Mouse (Mus musculus) liver, embryonic 16.5 days (tissue): ENCODE data around the gene Mxd4. TPM values are rescaled to one million over a fixed set of nuclear protein-coding genes. Genes with fewer than 3 reads are reported as not detected.

Source experiments
- ATAC-seq: fragments of 200-750 bp; cut with Nextera tagmentation; 2 replicates; pipeline ENCODE4 v1.8.0; 2017; ENCODE audit warnings: low read depth, mild to moderate bottlenecking, moderate number of reproducible peaks, moderate library complexity
- H3K27ac ChIP-seq: fragments of 300-500 bp; sonication (generic); 2 replicates; pipeline ENCODE4 v1.5.1; 2014; ENCODE audit warnings: mild to moderate bottlenecking, low read length
- H3K27me3 ChIP-seq: fragments of 300-500 bp; sonication (generic); 2 replicates; pipeline ENCODE4 v1.6.1; 2014; ENCODE audit warnings: low read depth, low read length, mixed read lengths; ENCODE audit not compliant: control insufficient read depth, insufficient read depth
- H3K36me3 ChIP-seq: fragments of 300-500 bp; sonication (generic); 2 replicates; pipeline ENCODE4 v1.6.1; 2014; ENCODE audit warnings: mild to moderate bottlenecking; ENCODE audit not compliant: control insufficient read depth, insufficient read depth
- H3K4me1 ChIP-seq: fragments of 300-500 bp; sonication (generic); 2 replicates; pipeline ENCODE4 v1.6.1; 2014; ENCODE audit warnings: low read depth, low read length, mixed read lengths; ENCODE audit not compliant: control insufficient read depth
- H3K4me2 ChIP-seq: fragments of 300-500 bp; sonication (generic); 2 replicates; pipeline ENCODE4 v1.6.1; 2014; ENCODE audit warnings: low read depth, low read length, mixed read lengths
- H3K4me3 ChIP-seq: fragments of 300-500 bp; sonication (generic); 2 replicates; pipeline ENCODE4 v1.5.1; 2014; ENCODE audit warnings: low read depth, mild to moderate bottlenecking, low read length
- H3K9ac ChIP-seq: fragments of 300-500 bp; sonication (generic); 2 replicates; pipeline ENCODE4 v1.6.1; 2014; ENCODE audit warnings: low read depth, low read length
- H3K9me3 ChIP-seq: fragments of 300-500 bp; sonication (generic); replicated peaks from 2 replicates; pipeline ENCODE4 v1.6.1; 2016; ENCODE audit warnings: low read length; ENCODE audit not compliant: control insufficient read depth
- WGBS: fragments of 180-500 bp; shearing (Covaris S2); extraction: QIAGEN DNeasy Blood & Tissue Kit; methylation state at CpG from one replicate; pipeline ENCODE4 v1.1.7; 2014; ENCODE audit not compliant: insufficient replicate concordance; 5-methylcytosine and 5-hydroxymethylcytosine counted together
- polyA plus RNA-seq: library from polyadenylated mRNA; unstranded; fragments of >200 nt; fragmentation: Nextera tagmentation; extraction: Ambion mirVana; gene quantifications from 2 replicates; pipeline ENCODE4 v1.2.1, GENCODE M21; 2015

Mxd4 gene
- polyA plus RNA-seq, 1 experiment from 2014 or later: 7.6 TPM

- Histone ChIP-seq H3K9ac (no peak overlapping the region), H3K27me3 (no peaks in the 10 kb centered on the region), H3K4me1 (no peaks in the 10 kb centered on the region), H3K4me2 (no peak overlapping the region), H3K9me3 (no peaks in the 10 kb centered on the region), H3K27ac (no peak overlapping the region), H3K4me3 (no peak overlapping the region), H3K36me3 (no peaks in the 10 kb centered on the region)
- ATAC-seq: no peak
- WGBS: 53% methylated on average over 2 of the region's 2 CpGs
Observed at GRCm38 (mm10) chr5:34205788-34206187, 18.3 kb upstream of the Mxd4 start.

GRCm38 (mm10) chr5:34204911-34205310 lies 17.4 kb upstream of the Mxd4 start:
- H3K4me2 ChIP-seq: no peak overlapping the region
- ATAC-seq: no peak
- H3K36me3 ChIP-seq: no peaks in the 10 kb centered on the region
- H3K9ac ChIP-seq: no peak overlapping the region
- no peaks in the 10 kb centered on the region for H3K9me3 ChIP-seq
- no peak overlapping the region for H3K4me3 ChIP-seq
- WGBS: 48% methylated on average over 2 of the region's 2 CpGs
- H3K27ac ChIP-seq: no peak overlapping the region
- no peaks in the 10 kb centered on the region for H3K27me3 ChIP-seq
- no peaks in the 10 kb centered on the region for H3K4me1 ChIP-seq

- H3K9ac ChIP-seq: no peak overlapping the region
- ATAC-seq: no peak
- H3K9me3 ChIP-seq: no peaks in the 10 kb centered on the region
- H3K36me3 ChIP-seq: no peaks in the 10 kb centered on the region
- WGBS: 70% methylated on average over 4 of the region's 4 CpGs
- no peak overlapping the region for H3K27ac ChIP-seq
- H3K27me3 ChIP-seq: no peaks in the 10 kb centered on the region
- H3K4me1 ChIP-seq: no peaks in the 10 kb centered on the region
- no peak overlapping the region for H3K4me3 ChIP-seq
- H3K4me2 ChIP-seq: no peak overlapping the region
Observed at GRCm38 (mm10) chr5:34202006-34202405, 14.5 kb upstream of the Mxd4 start.

GRCm38 (mm10) chr5:34201396-34201795 lies 13.9 kb upstream of the Mxd4 start:
- 26% methylated on average over 2 of the region's 2 CpGs for WGBS
- no peaks in the 10 kb centered on the region for H3K4me1 ChIP-seq
- H3K4me2 ChIP-seq: no peak overlapping the region
- no peaks in the 10 kb centered on the region for H3K27me3 ChIP-seq
- no peak for ATAC-seq
- no peak overlapping the region for H3K27ac ChIP-seq
- no peaks in the 10 kb centered on the region for H3K9me3 ChIP-seq
- no peaks in the 10 kb centered on the region for H3K36me3 ChIP-seq
- H3K4me3 ChIP-seq: no peak overlapping the region
- H3K9ac ChIP-seq: no peak overlapping the region

GRCm38 (mm10) chr5:34198615-34199014 lies 11.1 kb upstream of the Mxd4 start:
- no peaks in the 10 kb centered on the region for H3K4me1 ChIP-seq
- WGBS: 68% methylated on average over 6 of the region's 6 CpGs
- no peak overlapping the region for H3K4me2 ChIP-seq
- no peaks in the 10 kb centered on the region for H3K9me3 ChIP-seq
- H3K27me3 ChIP-seq: no peaks in the 10 kb centered on the region
- ATAC-seq: no peak
- no peak overlapping the region for H3K9ac ChIP-seq
- no peak overlapping the region for H3K27ac ChIP-seq
- no peak overlapping the region for H3K4me3 ChIP-seq
- H3K36me3 ChIP-seq: no peaks in the 10 kb centered on the region

GRCm38 (mm10) chr5:34197243-34197642 lies 9.7 kb upstream of the Mxd4 start:
- Histone ChIP-seq H3K4me2 (no peak overlapping the region), H3K9me3 (no peaks in the 10 kb centered on the region), H3K9ac (no peak overlapping the region), H3K4me1 (no peaks in the 10 kb centered on the region), H3K27me3 (no peaks in the 10 kb centered on the region), H3K27ac (no peak overlapping the region), H3K4me3 (no peak overlapping the region), H3K36me3 (no peaks in the 10 kb centered on the region)
- ATAC-seq: no peak
- 53% methylated on average over 4 of the region's 4 CpGs for WGBS

- no peak for ATAC-seq
- no peak overlapping the region for H3K4me2 ChIP-seq
- no peaks in the 10 kb centered on the region for H3K27me3 ChIP-seq
- no peaks in the 10 kb centered on the region for H3K9me3 ChIP-seq
- WGBS: 37% methylated on average over 7 of the region's 7 CpGs
- no peaks in the 10 kb centered on the region for H3K36me3 ChIP-seq
- H3K9ac ChIP-seq: no peak overlapping the region
- H3K27ac ChIP-seq: no peak overlapping the region
- no peak overlapping the region for H3K4me3 ChIP-seq
- H3K4me1 ChIP-seq: no peaks in the 10 kb centered on the region
Observed at GRCm38 (mm10) chr5:34196423-34196822, 8.9 kb upstream of the Mxd4 start.

GRCm38 (mm10) chr5:34195786-34196185 lies 8.3 kb upstream of the Mxd4 start:
- Histone ChIP-seq H3K27ac (no peak overlapping the region), H3K9ac (no peak overlapping the region), H3K4me3 (no peak overlapping the region), H3K27me3 (no peaks in the 10 kb centered on the region), H3K4me1 (no peaks in the 10 kb centered on the region; the same call in 1 of the 2 replicates), H3K36me3 (no peaks in the 10 kb centered on the region), H3K9me3 (no peaks in the 10 kb centered on the region), H3K4me2 (no peak overlapping the region)
- 75% methylated on average over 12 of the region's 12 CpGs for WGBS
- no peak for ATAC-seq

- no peak overlapping the region for H3K4me3 ChIP-seq
- ATAC-seq: no peak
- H3K4me2 ChIP-seq: no peak overlapping the region
- 47% methylated on average over 6 of the region's 6 CpGs for WGBS
- H3K9me3 ChIP-seq: no peaks in the 10 kb centered on the region
- H3K27me3 ChIP-seq: no peaks in the 10 kb centered on the region
- no peaks in the 10 kb centered on the region; the same call in 1 of the 2 replicates for H3K4me1 ChIP-seq
- H3K9ac ChIP-seq: no peak overlapping the region
- no peak overlapping the region for H3K27ac ChIP-seq
- no peaks in the 10 kb centered on the region for H3K36me3 ChIP-seq
Observed at GRCm38 (mm10) chr5:34194975-34195662, 7.6 kb upstream of the Mxd4 start.
